Mouse (Mus musculus) B cell, adult 2 months (primary cell): ENCODE data around the gene Glrx.
"Not testable (repeated sequence)": the region's sequence is repeated elsewhere in the genome, so short reads cannot be mapped to it uniquely, and the experiment has no call there.

ENCODE experiments used
- DNase-seq, 2 experiments: peaks; one replicate each; pipeline ENCODE4 v3.0.0; 2022

Gene Glrx

GRCm38 (mm10) chr13:75835461-75835860 is 4.2 kb upstream of the Glrx start:
- DNase-seq: no peak

- no peak for DNase-seq
Observed at GRCm38 (mm10) chr13:75838506-75838905, 1.2 kb upstream of the Glrx start.

GRCm38 (mm10) chr13:75840752-75841285 is 1.2 kb downstream of the Glrx start:
- no peak for DNase-seq

GRCm38 (mm10) chr13:75841950-75842349 is 2.3 kb downstream of the Glrx start:
- DNase-seq: no peak

GRCm38 (mm10) chr13:75843331-75843730 is 3.7 kb downstream of the Glrx start:
- no peak for DNase-seq

GRCm38 (mm10) chr13:75843993-75844683 is 4.5 kb downstream of the Glrx start:
- no peak for DNase-seq

- DNase-seq: no peak
Observed at GRCm38 (mm10) chr13:75844833-75845518, 5.3 kb downstream of the Glrx start.

- DNase-seq: peak; percentile 13 to 24
Observed at GRCm38 (mm10) chr13:75845519-75846166, 6.0 kb downstream of the Glrx start.

GRCm38 (mm10) chr13:75847027-75847426 is 7.4 kb downstream of the Glrx start:
- DNase-seq: no peak

GRCm38 (mm10) chr13:75852027-75852426 is 12.4 kb downstream of the Glrx start:
- DNase-seq: no peak

- no peak for DNase-seq
Observed at GRCm38 (mm10) chr13:75853118-75853517, 13.4 kb downstream of the Glrx start.

- DNase-seq: no peak
Observed at GRCm38 (mm10) chr13:75859264-75859844, 19.7 kb downstream of the Glrx start.

GRCm38 (mm10) chr13:75865486-75866184 is 26.0 kb downstream of the Glrx start:
- no peak for DNase-seq

GRCm38 (mm10) chr13:75867876-75868275 is 28.2 kb downstream of the Glrx start:
- DNase-seq: no peak

GRCm38 (mm10) chr13:75874608-75875376 is 35.1 kb downstream of the Glrx start:
- DNase-seq: no peak

- not testable (repeated sequence) for DNase-seq
Observed at GRCm38 (mm10) chr13:75876188-75876587, 36.5 kb downstream of the Glrx start.

GRCm38 (mm10) chr13:75876592-75876991 is 36.9 kb downstream of the Glrx start:
- DNase-seq: no peak

GRCm38 (mm10) chr13:75877907-75878306 is 38.2 kb downstream of the Glrx start:
- peak; percentile 37 to 47 for DNase-seq

GRCm38 (mm10) chr13:75879756-75880155 is 40.1 kb downstream of the Glrx start:
- no peak for DNase-seq

GRCm38 (mm10) chr13:75880501-75880900 is 40.8 kb downstream of the Glrx start:
- no peak for DNase-seq

GRCm38 (mm10) chr13:75883792-75884191 is 44.1 kb downstream of the Glrx start:
- DNase-seq: no peak

GRCm38 (mm10) chr13:75891868-75892267 is 52.2 kb downstream of the Glrx start:
- DNase-seq: no peak
